Mouse (Mus musculus) ES-E14 (cell line): ENCODE measurements around the gene Ergic1.

Source experiments
- CHD2 ChIP-seq: IDR thresholded peaks from 2 replicates; pipeline ENCODE4 v1.6.1; 2014; ENCODE audit warnings: mild to moderate bottlenecking, low read depth, low read length, inconsistent platforms
- HCFC1 ChIP-seq: IDR thresholded peaks from 2 replicates; pipeline ENCODE4 v1.6.1; 2012; ENCODE audit warnings: low read length, inconsistent platforms, borderline replicate concordance; ENCODE audit not compliant: insufficient read depth
- MAFK ChIP-seq: IDR thresholded peaks from 2 replicates; pipeline ENCODE4 v1.6.1; 2014; ENCODE audit warnings: mild to moderate bottlenecking, low read depth, low read length, inconsistent platforms; ENCODE audit not compliant: insufficient read depth
- ZNF384 ChIP-seq: IDR thresholded peaks from 2 replicates; pipeline ENCODE4 v1.6.1; 2012; ENCODE audit warnings: low read depth, low read length, inconsistent platforms

- no peak for TF ChIP-seq ZNF384
- TF ChIP-seq MAFK = no peak
- TF ChIP-seq CHD2 = no peak
- TF ChIP-seq HCFC1 = no peak
Observed at GRCm38 (mm10) chr17:26631811-26632327, 70.6 kb downstream of the Ergic1 start.
